Mouse (Mus musculus): ENCODE measurements around the gene Spns3.

- TF ChIP-seq CTCF (IDR thresholded peaks at IDR 0.05; ENCODE audit: low read depth, low read length) (no peak), POLR2A (IDR thresholded peaks at IDR 0.05; ENCODE audit: extremely low read depth, insufficient read depth, low read length) (no peak)
Observed at GRCm38 (mm10) chr11:72576466-72577351, 26.4 kb upstream of the Spns3 start.
